Mouse (Mus musculus): ENCODE measurements around the gene Rexo1.

The Rexo1 gene

GRCm38 (mm10) chr10:80503599-80504220 is 57.6 kb downstream of the Rexo1 start:
- peak; percentile 60 for DNase-seq

GRCm38 (mm10) chr10:80502819-80503314 is 58.5 kb downstream of the Rexo1 start:
- DNase-seq = no peak

GRCm38 (mm10) chr10:80502291-80502690 is 59.1 kb downstream of the Rexo1 start:
- DNase-seq = no peak

- no peak for DNase-seq
Observed at GRCm38 (mm10) chr10:80496421-80496820, 64.9 kb downstream of the Rexo1 start.

GRCm38 (mm10) chr10:80495901-80496300 is 65.5 kb downstream of the Rexo1 start:
- no peak for DNase-seq

- peak; percentile 71 for DNase-seq
Observed at GRCm38 (mm10) chr10:80494732-80495131, 66.6 kb downstream of the Rexo1 start, which contains the start of gene Onecut3. Gene Onecut3, plus strand, starts transcription at chr10:80494835.

Data from lung, postnatal 14 days (tissue).